Mouse (Mus musculus): ENCODE data around the gene Flt1. TPM values are rescaled to one million over a fixed set of nuclear protein-coding genes. Genes with fewer than 3 reads are reported as not detected.
A peak's percentile ranks its signal among the peaks of the same experiment; 100 is the strongest.

Flt1 gene
- total RNA-seq, 2 experiments from 2014 or later = 15.1 to 17.6 TPM

- intact Hi-C loops (cut with DNase I) = no loop called here
- DNase-seq = peak; percentile 20
Observed at GRCm38 (mm10) chr5:147671765-147672424, 53.9 kb downstream of the Flt1 start.

GRCm38 (mm10) chr5:147668637-147669344 is 57.0 kb downstream of the Flt1 start:
- DNase-seq = no peak
- intact Hi-C loops (cut with DNase I) = no loop called here

GRCm38 (mm10) chr5:147665946-147666345 is 59.9 kb downstream of the Flt1 start:
- intact Hi-C loops (cut with DNase I) = no loop called here
- no peak for DNase-seq

- intact Hi-C loops (cut with DNase I) = no loop called here
Observed at GRCm38 (mm10) chr5:147665381-147665780, 60.4 kb downstream of the Flt1 start.

GRCm38 (mm10) chr5:147659909-147660308 is 65.9 kb downstream of the Flt1 start:
- no peak for DNase-seq
- intact Hi-C loops (cut with DNase I) = no loop called here

More at GRCm38 (mm10) chr5:147665381-147665780, 60.4 kb downstream of the Flt1 start:
- DNase-seq = no peak

GRCm38 (mm10) chr5:147657882-147658855 is 67.6 kb downstream of the Flt1 start:
- intact Hi-C loops (cut with DNase I) = no loop called here
- DNase-seq = no peak

- intact Hi-C loops (cut with DNase I) = no loop called here
- DNase-seq = no peak
Observed at GRCm38 (mm10) chr5:147655761-147656160, 70.0 kb downstream of the Flt1 start.

GRCm38 (mm10) chr5:147651233-147651632 is 74.6 kb downstream of the Flt1 start:
- intact Hi-C loops (cut with DNase I) = no loop called here
- no peak for DNase-seq

- intact Hi-C loops (cut with DNase I) = no loop called here
- DNase-seq = no peak
Observed at GRCm38 (mm10) chr5:147646351-147646929, 79.4 kb downstream of the Flt1 start.

- intact Hi-C loops (cut with DNase I) = no loop called here
- peak; percentile 79 for DNase-seq
Observed at GRCm38 (mm10) chr5:147645001-147645645, 80.7 kb downstream of the Flt1 start.

- intact Hi-C loops (cut with DNase I) = no loop called here
- DNase-seq = no peak
Observed at GRCm38 (mm10) chr5:147641452-147641851, 84.4 kb downstream of the Flt1 start.

GRCm38 (mm10) chr5:147639940-147640339 is 85.9 kb downstream of the Flt1 start:
- no peak for DNase-seq
- intact Hi-C loops (cut with DNase I) = no loop called here

GRCm38 (mm10) chr5:147636676-147637075 is 89.1 kb downstream of the Flt1 start:
- no peak for DNase-seq
- intact Hi-C loops (cut with DNase I) = no loop called here

GRCm38 (mm10) chr5:147635883-147636282 is 89.9 kb downstream of the Flt1 start:
- intact Hi-C loops (cut with DNase I) = no loop called here

GRCm38 (mm10) chr5:147634016-147634415 is 91.8 kb downstream of the Flt1 start:
- intact Hi-C loops (cut with DNase I) = no loop called here

More at GRCm38 (mm10) chr5:147635883-147636282, 89.9 kb downstream of the Flt1 start:
- DNase-seq = no peak

GRCm38 (mm10) chr5:147632716-147633115 is 93.1 kb downstream of the Flt1 start:
- intact Hi-C loops (cut with DNase I) = no loop called here
- no peak for DNase-seq

More at GRCm38 (mm10) chr5:147634016-147634415, 91.8 kb downstream of the Flt1 start:
- DNase-seq = peak; percentile 18

GRCm38 (mm10) chr5:147630426-147631290 is 95.2 kb downstream of the Flt1 start:
- intact Hi-C loops (cut with DNase I) = no loop called here
- DNase-seq = no peak

GRCm38 (mm10) chr5:147626944-147627343 is 98.9 kb downstream of the Flt1 start:
- intact Hi-C loops (cut with DNase I) = no loop called here

GRCm38 (mm10) chr5:147623747-147624146 is 102.1 kb downstream of the Flt1 start:
- intact Hi-C loops (cut with DNase I) = no loop called here
- DNase-seq = no peak

More at GRCm38 (mm10) chr5:147626944-147627343, 98.9 kb downstream of the Flt1 start:
- no peak for DNase-seq
